In genomic region chr9:40581854-40582253, GRCm38 (mm10) we compare ENCODE assay signal across 13 mouse cellular contexts. TPM values are rescaled to one million over a fixed set of nuclear protein-coding genes. Genes with fewer than 3 reads are reported as not detected.
DNase-seq lines count a peak whose midpoint lies in the region; ATAC-seq lines count a peak whose summit lies in the region.
"Had no signal": no experiment of that assay in that cellular context is flagged by ENCODE, and none has a peak within 500 bp of the region (broad histone marks: within the 10 kb centered on the region; RNA-seq: fewer than 3 reads in every experiment).

No protein-coding gene starts in this region.

- peak; percentile 9 for DNase-seq in kidney, postnatal 10 days
- peak; percentile 65 for DNase-seq in ES-CJ7 (ENCODE audit: low read depth, low spot score)
- DNase-seq in naive thymus-derived CD4-positive, alpha-beta T cell, adult 2 months (ENCODE audit: low read depth), result peak; percentile 7
- no peak for DNase-seq in adrenal gland, postnatal 14 days
- no peak for DNase-seq in Muller cell, postnatal 12 days (ENCODE audit: inconsistent ontology term)
- no peak for DNase-seq in hindbrain, embryonic 14.5 days (ENCODE audit: low spot score)
- DNase-seq: cerebellum, adult 11 months; gastrocnemius, postnatal 14 days; thymus, adult 18-20 months had no signal

- H3K27me3 ChIP-seq in kidney, embryonic 15.5 days, result no peaks in the 10 kb centered on the region
- no peaks in the 10 kb centered on the region for H3K27me3 ChIP-seq in hindbrain, embryonic 14.5 days (ENCODE audit: control insufficient read depth, insufficient read depth, low read length)
- H3K27me3 ChIP-seq: Patski had no signal

- H3K27ac ChIP-seq in kidney, embryonic 15.5 days, result no peak overlapping the region
- H3K27ac ChIP-seq in hindbrain, embryonic 14.5 days, result no peak overlapping the region

- no peak overlapping the region for H3K4me3 ChIP-seq in kidney, embryonic 15.5 days (replicated peaks)
- no peak overlapping the region for H3K4me3 ChIP-seq in hindbrain, embryonic 14.5 days (replicated peaks; ENCODE audit: low read length)

- no peak overlapping the region for H3K4me2 ChIP-seq in kidney, embryonic 15.5 days
- no peak overlapping the region for H3K4me2 ChIP-seq in hindbrain, embryonic 14.5 days (replicated peaks)

- 0 out of 2 replicates have a peak, but pooled peaks cover 11% of the 10 kb centered on the region for H3K4me1 ChIP-seq in kidney, embryonic 15.5 days
- H3K4me1 ChIP-seq in hindbrain, embryonic 14.5 days (replicated peaks; ENCODE audit: control insufficient read depth, insufficient read depth, low read length), result no peaks in the 10 kb centered on the region

- H3K36me3 ChIP-seq in kidney, embryonic 15.5 days, result no peaks in the 10 kb centered on the region
- no peaks in the 10 kb centered on the region for H3K36me3 ChIP-seq in hindbrain, embryonic 14.5 days (replicated peaks; ENCODE audit: control insufficient read depth, insufficient read depth)

- no peaks in the 10 kb centered on the region for H3K9me3 ChIP-seq in kidney, embryonic 15.5 days (replicated peaks)
- H3K9me3 ChIP-seq in hindbrain, embryonic 14.5 days (ENCODE audit: control insufficient read depth, low read length), result no peaks in the 10 kb centered on the region

- H3K9ac ChIP-seq in kidney, embryonic 15.5 days, result no peak overlapping the region
- no peak overlapping the region for H3K9ac ChIP-seq in hindbrain, embryonic 14.5 days

- WGBS in kidney, embryonic 15.5 days, result 81% methylated on average over 2 of the region's 2 CpGs
- WGBS in hindbrain, embryonic 14.5 days, result 82% methylated on average over 2 of the region's 2 CpGs

- ATAC-seq in kidney, embryonic 15.5 days (replicated peaks; ENCODE audit: low FRiP score), result no peak
- peak; percentile 91 for ATAC-seq in granulocyte monocyte progenitor cell, adult 5-6 weeks (replicated peaks; ENCODE audit: poor library complexity, severe bottlenecking)
- ATAC-seq in hindbrain, embryonic 14.5 days (ENCODE audit: low FRiP score), result no peak
- ATAC-seq: inflammation-experienced regulatory T-cells, adult 6 months; Patski had no signal

RNA-seq across cellular contexts. Expression of gene Gramd1b, which starts 50.7 kb away (rescaled TPM):
- 7.3 and 10.2 TPM in 2 replicates for polyA plus RNA-seq in kidney, embryonic 15.5 days (2015; fragmentation: Nextera tagmentation; extraction: Ambion mirVana)
- total RNA-seq in granulocyte monocyte progenitor cell, adult 5-6 weeks (2014; fragmentation: Nextera tagmentation), result 18.5 and 25.8 TPM in 2 replicates
- total RNA-seq in granulocyte monocyte progenitor cell, adult 5-6 weeks (2017), result 5.3 and 8.1 TPM in 2 replicates
- total RNA-seq in adrenal gland, postnatal 14 days (2021), result 452 and 489 TPM in 2 replicates
- polyA plus RNA-seq in hindbrain, embryonic 14.5 days (2014; fragmentation: Nextera tagmentation; extraction: Ambion mirVana), result 15.0 and 15.1 TPM in 2 replicates

Comparison
In these comparisons a context has a peak if more than half of its experiments do, and no peak if none do; other contexts are left out.
1. DNase-seq: peak in kidney, postnatal 10 days (single experiment), ES-CJ7 (single experiment) and naive thymus-derived CD4-positive, alpha-beta T cell, adult 2 months (single experiment); none in adrenal gland, postnatal 14 days (single experiment), Muller cell, postnatal 12 days (single experiment) and hindbrain, embryonic 14.5 days (single experiment).
2. RNA of gene Gramd1b, which starts 50.7 kb away (total RNA-seq): 452 to 489 TPM in adrenal gland, postnatal 14 days; 5.3 to 25.8 TPM in granulocyte monocyte progenitor cell, adult 5-6 weeks; every median in the first group is over 10 times any median in the second.